Mouse (Mus musculus) heart, adult 11 months (tissue): Measurements from ENCODE around the gene Gm5891.
"Not testable (repeated sequence)": the region's sequence is repeated elsewhere in the genome, so short reads cannot be mapped to it uniquely, and the experiment has no call there.

Source experiments
- DNase-seq: peaks from one replicate; pipeline ENCODE4 v3.0.0; 2022

The Gm5891 gene

DNA sequence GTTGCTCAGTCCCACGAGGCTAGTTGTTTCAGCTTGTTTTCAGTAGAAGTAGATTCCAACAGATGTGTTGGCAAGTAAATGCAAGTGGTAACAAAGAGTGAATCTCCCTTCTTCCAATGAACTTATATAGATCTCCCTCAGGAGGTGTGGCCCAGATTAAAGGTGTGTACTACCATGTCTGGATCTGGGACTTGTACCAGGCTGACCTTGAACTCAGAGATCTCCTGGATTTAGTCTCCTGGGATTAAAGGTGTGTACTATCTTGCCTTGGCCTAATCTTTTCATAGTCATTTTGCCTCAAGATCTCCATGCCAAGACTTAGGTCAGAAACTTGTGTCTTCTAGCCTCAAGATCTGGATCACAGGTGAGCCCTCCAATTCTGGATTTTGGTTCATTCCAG, at the start of gene Gm5891:
Gene Gm5891, minus strand, starts transcription at position 101 of the 400 bp plus-strand sequence.
- not testable (repeated sequence) for DNase-seq
